Mouse (Mus musculus): Measurements from ENCODE around the gene Add3. TPM values are rescaled to one million over a fixed set of nuclear protein-coding genes. Genes with fewer than 3 reads are reported as not detected.

The Add3 gene
- total and polyA plus RNA-seq, 2 experiments from 2014 or later = 52.3 to 52.6 TPM

DNA sequence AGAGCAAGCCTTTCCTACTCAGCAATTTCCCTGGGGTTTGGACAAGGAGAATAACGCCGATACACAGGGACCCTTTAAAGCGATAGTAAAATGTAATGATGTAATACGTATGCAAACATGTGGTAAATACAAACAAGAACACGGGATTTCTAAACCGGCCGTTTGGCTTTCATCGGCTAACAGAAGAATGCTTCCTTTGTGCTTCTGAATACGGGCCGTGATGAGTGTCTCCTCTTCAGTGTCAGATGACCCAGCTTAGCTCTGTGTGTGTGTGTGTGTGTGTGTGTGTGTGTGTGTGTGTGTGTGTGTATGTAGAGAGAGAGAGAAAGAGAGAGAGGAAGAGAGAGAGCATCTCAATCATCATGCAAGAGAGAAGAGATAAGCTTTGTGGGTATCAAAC, 142.3 kb downstream of the Add3 start:
- H3K27ac ChIP-seq (ENCODE audit: low read depth, low read length) = no peak overlapping the region
- H3K4me1 ChIP-seq (ENCODE audit: insufficient read depth) = 0 out of 2 replicates have a peak, but pooled peaks cover 12% of the 10 kb centered on the region
- H3K9me3 ChIP-seq (ENCODE audit: low read length) = no peaks in the 10 kb centered on the region
- H3K27me3 ChIP-seq (ENCODE audit: insufficient read depth, low read length) = no peaks in the 10 kb centered on the region
- DNase-seq (peak; percentile 16), ATAC-seq (no peak)
- 21% methylated on average over 10 of the region's 10 CpGs for WGBS
- no peak for TF ChIP-seq CTCF (IDR thresholded peaks at IDR 0.05; ENCODE audit: low read depth)
- no peak overlapping the region for H3K4me3 ChIP-seq (ENCODE audit: low read depth, low read length)
- 0 out of 2 replicates have a peak overlapping the region, but pooled peaks have one; percentile 14 for H3K4me2 ChIP-seq (ENCODE audit: low read depth)
- H3K9ac ChIP-seq = no peak overlapping the region
- H3K36me3 ChIP-seq (ENCODE audit: insufficient read depth) = no peaks in the 10 kb centered on the region

DNA sequence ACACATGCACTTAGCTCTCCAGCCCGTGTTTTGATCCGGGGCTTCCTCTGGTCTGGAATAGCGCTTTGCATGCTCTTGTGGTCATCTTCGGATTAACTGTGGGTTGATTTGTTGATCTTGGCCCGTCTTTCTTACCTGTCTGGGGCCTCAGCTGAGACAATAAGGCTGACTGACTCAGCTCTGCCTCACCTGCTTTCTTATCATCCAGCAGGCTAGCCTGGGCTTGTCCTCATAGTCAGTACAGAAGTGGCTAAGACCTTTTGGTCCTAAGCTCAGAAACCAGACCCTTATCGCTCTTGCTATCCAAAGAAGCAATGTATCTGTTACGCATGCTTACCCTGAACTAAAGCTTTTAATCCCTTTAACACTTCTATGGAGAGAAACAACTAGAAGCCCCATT, 143.5 kb downstream of the Add3 start:
- ATAC-seq (no peak), DNase-seq (no peak)
- TF ChIP-seq CTCF (IDR thresholded peaks at IDR 0.05; ENCODE audit: low read depth) = no peak
- 87% methylated on average over 7 of the region's 7 CpGs for WGBS
- Histone ChIP-seq H3K4me3 (ENCODE audit: low read depth, low read length) (no peak overlapping the region), H3K9ac (no peak overlapping the region), H3K27me3 (ENCODE audit: insufficient read depth, low read length) (no peaks in the 10 kb centered on the region), H3K27ac (ENCODE audit: low read depth, low read length) (0 out of 2 replicates have a peak overlapping the region, but pooled peaks have one; percentile 45), H3K36me3 (ENCODE audit: insufficient read depth) (no peaks in the 10 kb centered on the region), H3K4me1 (ENCODE audit: insufficient read depth) (0 out of 2 replicates have a peak, but pooled peaks cover 12% of the 10 kb centered on the region), H3K4me2 (ENCODE audit: low read depth) (no peak overlapping the region), H3K9me3 (ENCODE audit: low read length) (no peaks in the 10 kb centered on the region)

DNA sequence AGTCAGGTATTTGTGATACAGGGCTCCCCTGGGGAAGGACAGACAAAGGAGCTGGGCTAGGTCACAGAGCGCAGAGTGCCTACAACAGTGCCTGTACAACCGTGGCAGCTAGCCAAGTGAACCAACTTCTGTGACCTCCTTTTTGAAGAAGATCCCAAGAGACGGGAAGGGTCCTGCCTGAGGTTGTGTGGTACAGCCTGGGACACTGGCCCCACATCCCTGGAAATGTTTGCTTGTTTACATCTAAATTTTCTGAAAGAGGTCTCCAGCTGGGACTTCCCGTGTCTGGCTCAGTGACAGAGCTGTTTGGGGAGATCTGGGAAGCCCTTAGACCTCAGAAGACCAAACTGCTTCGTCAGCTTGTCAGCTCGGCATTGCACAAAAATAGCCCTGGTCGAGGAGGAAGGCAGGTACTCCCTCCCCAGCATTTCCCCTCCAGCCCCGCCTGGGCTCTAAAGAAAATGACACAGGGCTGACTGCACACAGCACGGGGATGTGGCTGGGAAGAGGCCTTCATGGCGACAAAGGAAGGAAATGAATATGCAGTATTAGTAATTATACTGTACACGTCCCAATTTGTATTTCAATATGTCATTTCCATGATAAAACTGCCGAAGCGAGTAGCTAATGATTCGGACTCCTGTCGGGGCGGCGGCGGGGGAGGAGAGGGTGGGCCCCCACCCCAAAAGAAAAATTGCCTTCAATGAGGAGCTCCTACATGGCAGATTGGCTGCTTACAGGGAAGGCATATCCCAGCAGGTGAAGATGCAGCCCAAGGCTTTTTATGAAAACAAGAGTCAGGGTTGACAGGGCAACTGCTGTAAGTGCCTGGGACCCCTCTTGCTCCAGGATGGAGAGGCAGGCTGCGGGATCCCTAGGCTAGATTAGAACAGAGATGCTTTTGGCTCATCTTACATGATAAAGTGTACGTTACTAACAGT, 144.3 kb downstream of the Add3 start:
- Histone ChIP-seq H3K4me3 (ENCODE audit: low read depth, low read length) (no peak overlapping the region), H3K4me1 (ENCODE audit: insufficient read depth) (0 out of 2 replicates have a peak, but pooled peaks cover 12% of the 10 kb centered on the region), H3K27ac (ENCODE audit: low read depth, low read length) (peak overlapping the region; percentile 45), H3K4me2 (ENCODE audit: low read depth) (peak overlapping the region; percentile 34; the same call in 1 of the 2 replicates), H3K27me3 (ENCODE audit: insufficient read depth, low read length) (no peaks in the 10 kb centered on the region), H3K9ac (peak overlapping the region; percentile 14; the same call in 1 of the 2 replicates), H3K9me3 (ENCODE audit: low read length) (no peaks in the 10 kb centered on the region), H3K36me3 (ENCODE audit: insufficient read depth) (no peaks in the 10 kb centered on the region)
- TF ChIP-seq CTCF (IDR thresholded peaks at IDR 0.05; ENCODE audit: low read depth) = no peak
- ATAC-seq = peak; percentile 85
- WGBS = 12% methylated on average over 20 of the region's 20 CpGs
- peak; percentile 39 for DNase-seq

DNA sequence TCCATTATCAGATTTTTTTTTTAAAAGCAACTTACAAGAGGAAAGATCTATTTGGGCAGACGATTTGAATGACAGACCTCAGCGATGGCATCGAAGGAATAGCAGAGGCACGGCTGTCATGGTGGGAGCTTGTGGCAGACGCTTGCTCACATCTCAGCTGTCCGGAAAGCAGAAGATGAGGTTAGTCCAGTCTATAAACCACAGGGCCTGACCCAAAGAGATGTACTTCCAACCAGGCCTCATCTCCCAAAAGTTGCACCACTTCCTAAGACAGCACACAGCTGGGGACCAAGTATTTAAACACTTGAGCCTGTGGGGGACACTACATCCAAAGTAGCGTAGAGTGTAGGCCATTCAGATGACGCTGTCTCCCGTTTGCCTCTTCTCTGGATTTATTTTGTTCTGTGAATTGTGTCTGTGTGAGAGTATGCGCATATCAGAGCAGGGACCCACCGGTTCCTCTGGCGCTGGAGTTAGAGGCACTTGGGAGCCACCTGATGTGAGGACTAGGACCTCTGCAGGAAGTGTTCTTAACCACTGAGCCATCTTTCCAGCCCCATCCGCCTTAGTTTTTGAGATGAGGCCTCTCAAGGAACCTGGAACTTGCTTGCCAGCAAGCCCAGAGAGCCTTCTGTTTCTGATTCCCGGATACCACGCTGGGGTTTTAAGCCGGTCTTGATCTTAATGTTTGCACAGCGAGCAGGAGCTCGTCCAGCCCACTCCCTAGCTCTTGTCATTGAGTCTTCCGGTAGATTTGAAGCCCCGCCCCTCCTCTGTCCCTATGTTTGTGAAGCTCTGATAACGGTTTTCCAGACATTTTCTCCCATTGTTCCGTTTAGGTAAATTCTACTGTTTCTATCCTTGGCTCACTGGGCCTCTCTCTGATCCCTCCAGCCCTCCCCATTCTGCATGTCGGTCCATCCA, 156.3 kb downstream of the Add3 start:
- ATAC-seq (no peak), DNase-seq (no peak)
- no peak for TF ChIP-seq CTCF (IDR thresholded peaks at IDR 0.05; ENCODE audit: low read depth)
- no peak overlapping the region for H3K4me2 ChIP-seq (ENCODE audit: low read depth)
- H3K27me3 ChIP-seq (ENCODE audit: insufficient read depth, low read length) = no peaks in the 10 kb centered on the region
- no peak overlapping the region for H3K9ac ChIP-seq
- no peak overlapping the region for H3K27ac ChIP-seq (ENCODE audit: low read depth, low read length)
- H3K4me1 ChIP-seq (ENCODE audit: insufficient read depth) = no peaks in the 10 kb centered on the region
- H3K9me3 ChIP-seq (ENCODE audit: low read length) = no peaks in the 10 kb centered on the region
- no peak overlapping the region for H3K4me3 ChIP-seq (ENCODE audit: low read depth, low read length)
- 75% methylated on average over 23 of the region's 23 CpGs for WGBS
- H3K36me3 ChIP-seq (ENCODE audit: insufficient read depth) = no peaks in the 10 kb centered on the region

Other genes with a start within 250 kb of the Add3 start
- 93.3 and 103 TPM in 2 replicates for gene Xpnpep1, start 100.2 kb upstream of the Add3 start, total RNA-seq (2014; rRNA removed)
- 138 and 141 TPM in 2 replicates for gene Xpnpep1, start 100.2 kb upstream of the Add3 start, polyA plus RNA-seq (2015; fragmentation: Nextera tagmentation; extraction: Ambion mirVana)
- 37.0 and 48.4 TPM in 2 replicates for gene Mxi1, start 170.1 kb downstream of the Add3 start, total RNA-seq (2014; rRNA removed)
- 42.2 and 48.9 TPM in 2 replicates for gene Mxi1, start 170.1 kb downstream of the Add3 start, polyA plus RNA-seq (2015; fragmentation: Nextera tagmentation; extraction: Ambion mirVana)
- gene Gm10197, start 231.3 kb downstream of the Add3 start, total RNA-seq (2014; rRNA removed) = not detected in 2 replicates
- not detected in 2 replicates for gene Gm10197, start 231.3 kb downstream of the Add3 start, polyA plus RNA-seq (2015; fragmentation: Nextera tagmentation; extraction: Ambion mirVana)